Mouse (Mus musculus) gastrocnemius, adult 2 months (tissue): Measurements from ENCODE around the gene Nae1. TPM values are rescaled to one million over a fixed set of nuclear protein-coding genes. Genes with fewer than 3 reads are reported as not detected.

Source experiments
- DNase-seq: peaks from one replicate; pipeline ENCODE4 v3.0.0; 2022
- H3K27ac ChIP-seq: fragments of 200-600 bp; 2 replicates; pipeline ENCODE4 v1.8.1; 2022; ENCODE audit warnings: mild to moderate bottlenecking
- H3K4me3 ChIP-seq: fragments of 200-600 bp; 2 replicates; pipeline ENCODE4 v1.8.1; 2022; ENCODE audit warnings: mild to moderate bottlenecking, moderate library complexity
- CTCF ChIP-seq: fragments of 200-600 bp; IDR thresholded peaks from 2 replicates; pipeline ENCODE4 v1.8.1; 2022; ENCODE audit warnings: antibody characterized with exemption, mild to moderate bottlenecking, moderate library complexity
- intact Hi-C: fragments of 180-260 bp; cut with DNase I; formaldehyde crosslinking; loops from one replicate; pipeline ENCODE4 v1.15.1; 2025
- total RNA-seq, 2 experiments: library from RNA; stranded (reverse); gene quantifications; 2 replicates each; pipeline ENCODE4 v1.2.3; 2021

The Nae1 gene
- total RNA-seq, 2 experiments from 2014 or later: 26.1 to 28.3 TPM

- DNase-seq: no peak
- intact Hi-C loops: no loop called here
- Histone ChIP-seq H3K27ac (no peak overlapping the region), H3K4me3 (peak overlapping the region; percentile 82)
- TF ChIP-seq CTCF: no peak
These were observed 7.7 kb upstream of the Nae1 start for GRCm38 (mm10) chr8:104542160-104542559.

- intact Hi-C loops: no loop called here
- H3K27ac ChIP-seq: peak overlapping the region; percentile 52; the same call in 1 of the 2 replicates
- no peak for DNase-seq
- no peak for TF ChIP-seq CTCF
- peak overlapping the region; percentile 82 for H3K4me3 ChIP-seq
These were observed 7.1 kb upstream of the Nae1 start for GRCm38 (mm10) chr8:104541515-104541880.

GRCm38 (mm10) chr8:104540710-104541514, 6.5 kb upstream of the Nae1 start:
- intact Hi-C loops: no loop called here
- peak overlapping the region; percentile 82 for H3K4me3 ChIP-seq
- DNase-seq: peak; percentile 32
- TF ChIP-seq CTCF: no peak
- peak overlapping the region; percentile 52; the same call in 1 of the 2 replicates for H3K27ac ChIP-seq

DNA sequence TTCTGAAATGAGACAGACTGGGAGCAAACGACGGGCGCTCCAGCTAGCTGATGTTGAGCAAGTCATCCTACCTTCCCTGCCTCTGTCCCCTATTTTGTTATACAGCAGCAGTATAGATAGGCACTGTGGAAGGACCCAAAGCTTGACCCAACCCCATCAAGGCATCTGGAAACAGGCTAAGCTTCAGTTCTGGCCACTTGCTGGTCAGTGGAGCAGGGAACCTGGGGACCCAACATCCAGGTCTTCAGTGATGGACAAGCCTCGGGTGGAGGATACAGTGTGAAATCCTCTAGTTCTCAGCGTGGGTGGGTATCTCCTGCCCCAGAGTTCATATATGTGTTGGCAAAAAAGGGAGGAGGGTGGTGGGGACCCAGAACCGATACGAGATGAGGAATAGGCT, 5.8 kb upstream of the Nae1 start:
- peak overlapping the region; percentile 82 for H3K4me3 ChIP-seq
- intact Hi-C loops: no loop called here
- no peak for TF ChIP-seq CTCF

GRCm38 (mm10) chr8:104539566-104539965, 5.1 kb upstream of the Nae1 start:
- intact Hi-C loops: no loop called here
- TF ChIP-seq CTCF: no peak
- no peak overlapping the region for H3K4me3 ChIP-seq
- no peak for DNase-seq
- no peak overlapping the region for H3K27ac ChIP-seq

More for the DNA sequence above, 5.8 kb upstream of the Nae1 start:
- no peak for DNase-seq
- no peak overlapping the region for H3K27ac ChIP-seq

DNA sequence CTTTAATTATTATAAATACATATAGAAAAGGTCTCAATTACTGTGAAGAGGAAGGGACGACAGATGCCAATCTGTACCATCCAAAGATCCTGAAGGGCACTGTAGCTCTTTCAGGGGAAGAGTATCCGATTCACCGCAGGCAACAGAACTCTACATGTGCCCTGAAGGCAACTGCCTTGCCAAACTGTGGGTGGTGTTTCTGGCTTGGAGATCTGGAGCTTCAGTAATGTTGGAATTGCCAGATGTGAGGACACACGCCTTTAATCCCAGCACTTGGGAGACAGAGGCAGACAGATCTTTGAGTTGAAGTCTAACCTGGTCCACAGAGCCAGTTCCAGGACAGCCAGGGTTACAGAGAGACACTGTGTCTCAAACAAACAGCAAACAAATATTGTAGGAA, 4.5 kb upstream of the Nae1 start:
- DNase-seq: no peak
- TF ChIP-seq CTCF: no peak
- Histone ChIP-seq H3K4me3 (no peak overlapping the region), H3K27ac (no peak overlapping the region)
- intact Hi-C loops: no loop called here

DNA sequence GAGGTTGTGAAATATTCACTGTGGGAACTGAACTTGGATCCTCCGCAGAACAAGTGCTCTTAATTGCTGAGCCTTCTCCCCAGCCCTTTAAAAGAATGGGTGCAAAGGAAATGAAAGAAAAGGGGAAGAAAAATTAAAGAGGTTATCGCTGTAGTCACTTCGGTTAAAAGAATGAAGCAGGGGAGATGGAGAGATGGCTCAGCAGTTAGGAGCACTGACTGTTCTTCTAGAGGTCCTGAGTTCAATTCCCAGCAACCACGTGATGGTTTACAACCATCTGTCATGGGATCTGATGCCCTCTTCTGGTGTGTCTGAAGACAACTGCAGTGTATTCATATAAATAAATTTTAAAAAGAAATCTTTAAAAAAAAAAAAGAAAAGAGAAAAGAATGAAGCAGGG, 1.6 kb upstream of the Nae1 start:
- H3K4me3 ChIP-seq: no peak overlapping the region
- H3K27ac ChIP-seq: peak overlapping the region; percentile 96; the same call in 1 of the 2 replicates
- intact Hi-C loops: no loop called here
- no peak for TF ChIP-seq CTCF
- no peak for DNase-seq

DNA sequence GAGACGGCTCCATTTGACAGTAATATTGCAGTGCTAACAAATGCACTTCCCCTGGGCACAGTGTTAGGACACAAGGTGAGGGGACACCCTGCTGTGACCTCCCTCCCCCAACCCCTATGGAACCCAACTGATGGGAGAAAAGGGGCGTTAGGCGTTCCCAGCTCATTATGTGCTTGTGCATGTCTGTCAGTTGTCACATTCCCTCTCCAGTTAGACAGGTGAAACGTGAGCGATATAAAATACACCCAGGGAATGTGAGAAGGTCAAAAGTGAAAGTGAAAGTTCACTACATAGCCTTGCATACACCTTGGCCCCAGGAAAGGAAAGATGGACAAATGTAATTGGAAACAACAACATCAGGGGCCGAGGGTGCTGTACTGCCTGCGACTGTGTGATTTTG, 941 bp upstream of the Nae1 start:
- no peak for DNase-seq
- no peak for TF ChIP-seq CTCF
- H3K4me3 ChIP-seq: peak overlapping the region; percentile 88
- H3K27ac ChIP-seq: peak overlapping the region; percentile 96
- intact Hi-C loops: loop anchor here (2.0 kb wide), 1 partner anchor 35 kb away; no protein-coding TSS in a partner anchor

- Histone ChIP-seq H3K4me3 (peak overlapping the region; percentile 88), H3K27ac (peak overlapping the region; percentile 96)
- no peak for TF ChIP-seq CTCF
- peak; percentile 38 for DNase-seq
- intact Hi-C loops: loop anchor here (2.0 kb wide), 1 partner anchor 36 kb away; no protein-coding TSS in a partner anchor
These were observed 323 bp upstream of the Nae1 start for GRCm38 (mm10) chr8:104534779-104535141.

DNA sequence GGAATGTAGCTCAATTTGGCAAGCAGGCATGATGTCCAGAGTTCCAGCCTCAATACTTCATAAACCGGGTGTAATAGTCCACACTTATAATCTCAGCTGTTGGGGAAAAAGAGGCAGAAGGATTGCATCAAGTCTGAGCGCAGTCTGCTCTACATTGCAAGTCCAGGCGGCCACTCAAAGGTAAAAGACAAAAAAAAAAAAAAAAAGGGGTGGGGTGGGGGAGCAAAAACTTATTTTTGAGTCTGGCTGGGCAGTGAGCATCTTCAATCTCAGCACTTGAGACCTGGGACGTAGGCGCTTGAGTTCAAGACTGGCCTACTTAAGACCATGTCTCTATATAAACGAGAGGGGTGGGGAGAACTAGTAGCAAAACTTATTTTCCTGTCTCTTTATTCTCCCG, 886 bp downstream of the Nae1 start:
- intact Hi-C loops: no loop called here
- Histone ChIP-seq H3K4me3 (peak overlapping the region; percentile 88), H3K27ac (peak overlapping the region; percentile 96)
- no peak for DNase-seq
- TF ChIP-seq CTCF: no peak

GRCm38 (mm10) chr8:104529671-104530070, 4.8 kb downstream of the Nae1 start:
- Histone ChIP-seq H3K4me3 (no peak overlapping the region), H3K27ac (no peak overlapping the region)
- intact Hi-C loops: no loop called here
- DNase-seq: no peak
- no peak for TF ChIP-seq CTCF

DNA sequence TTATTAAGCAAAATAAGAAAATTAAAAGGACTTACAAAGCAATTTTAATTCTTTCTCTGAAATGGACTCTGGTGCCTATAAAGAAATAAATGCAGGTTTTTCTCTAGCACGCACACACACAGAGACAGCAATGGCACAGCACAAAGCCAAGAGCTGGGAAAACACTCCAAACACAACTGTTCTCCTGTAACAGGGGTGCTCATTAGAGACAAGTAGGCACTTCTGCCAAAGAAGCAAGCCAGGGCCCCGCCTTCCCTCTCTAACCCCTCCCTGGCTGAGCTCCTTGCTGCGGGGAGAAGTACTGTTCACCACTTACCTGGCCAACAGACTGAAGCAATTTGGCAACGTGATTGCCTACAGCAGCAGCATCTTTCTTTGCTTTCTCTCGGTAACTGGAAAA, 16.6 kb downstream of the Nae1 start:
- intact Hi-C loops: no loop called here
- Histone ChIP-seq H3K4me3 (no peak overlapping the region), H3K27ac (no peak overlapping the region)
- no peak for TF ChIP-seq CTCF
- DNase-seq: no peak

GRCm38 (mm10) chr8:104510134-104510533, 24.3 kb downstream of the Nae1 start:
- intact Hi-C loops: no loop called here
- no peak for TF ChIP-seq CTCF
- H3K27ac ChIP-seq: no peak overlapping the region
- no peak overlapping the region for H3K4me3 ChIP-seq
- no peak for DNase-seq
